Mouse (Mus musculus) limb, embryonic 14.5 days (tissue): ENCODE results near the gene Ccdc88c. TPM values are rescaled to one million over a fixed set of nuclear protein-coding genes. Genes with fewer than 3 reads are reported as not detected.

ENCODE experiments used
- ATAC-seq: fragments of 200-750 bp; cut with Nextera tagmentation; 2 replicates; pipeline ENCODE4 v1.8.0; 2017; ENCODE audit warnings: low read depth, moderate number of reproducible peaks, moderate TSS enrichment; ENCODE audit not compliant: low FRiP score
- DNase-seq: peaks from one replicate; pipeline ENCODE4 v3.0.0-alpha.2; 2015; ENCODE audit warnings: low spot score
- H3K27ac ChIP-seq: fragments of 300-500 bp; sonication (generic); replicated peaks from 2 replicates; pipeline ENCODE4 v1.5.1; 2014; ENCODE audit warnings: low read depth, mild to moderate bottlenecking, low read length, moderate library complexity, mixed read lengths
- H3K27me3 ChIP-seq: fragments of 300-500 bp; sonication (generic); 2 replicates; pipeline ENCODE4 v1.6.1; 2014; ENCODE audit warnings: low read length, mixed read lengths; ENCODE audit not compliant: control insufficient read depth, insufficient read depth
- H3K36me3 ChIP-seq: fragments of 300-500 bp; sonication (generic); 2 replicates; pipeline ENCODE4 v1.6.1; 2014; ENCODE audit warnings: mild to moderate bottlenecking, low read length, moderate library complexity, mixed read lengths; ENCODE audit not compliant: control insufficient read depth, insufficient read depth
- H3K4me1 ChIP-seq: fragments of 300-500 bp; sonication (generic); 2 replicates; pipeline ENCODE4 v1.6.1; 2014; ENCODE audit warnings: antibody characterized with exemption, low read length, mixed read lengths; ENCODE audit not compliant: control insufficient read depth, insufficient read depth
- H3K4me2 ChIP-seq: fragments of 300-500 bp; sonication (generic); replicated peaks from 2 replicates; pipeline ENCODE4 v1.6.1; 2014; ENCODE audit warnings: low read depth, mild to moderate bottlenecking, low read length, moderate library complexity; ENCODE audit not compliant: severe bottlenecking
- H3K4me3 ChIP-seq: fragments of 300-500 bp; sonication (generic); replicated peaks from 2 replicates; pipeline ENCODE4 v1.5.1; 2014; ENCODE audit warnings: low read length
- H3K9ac ChIP-seq: fragments of 300-500 bp; sonication (generic); 2 replicates; pipeline ENCODE4 v1.6.1; 2014; ENCODE audit warnings: mild to moderate bottlenecking, low read depth, low read length, moderate library complexity; ENCODE audit not compliant: severe bottlenecking
- H3K9me3 ChIP-seq: fragments of 300-500 bp; sonication (generic); 2 replicates; pipeline ENCODE4 v1.6.1; 2016; ENCODE audit warnings: low read length; ENCODE audit not compliant: control insufficient read depth
- POLR2A ChIP-seq: fragments of 200-500 bp; IDR thresholded peaks from 2 replicates; pipeline ENCODE4 v1.8.0; 2012; ENCODE audit warnings: inconsistent platforms, mild to moderate bottlenecking, moderate library complexity, borderline replicate concordance; ENCODE audit not compliant: insufficient read depth, insufficient read length; ENCODE audit errors: extremely low read depth
- WGBS: fragments of 180-500 bp; shearing (Covaris S2); extraction: QIAGEN DNeasy Blood & Tissue Kit; methylation state at CpG from one replicate; pipeline ENCODE4 v1.1.7; 2014; 5-methylcytosine and 5-hydroxymethylcytosine counted together
- polyA plus RNA-seq, 2 experiments: library from polyadenylated mRNA; depleted of rRNA in 1 of 2; stranded (reverse) in 1 of 2; unstranded in 1 of 2; fragments of >200 nt; fragmentation: Nextera tagmentation in 1 of 2; extraction: Ambion mirVana in 1 of 2; gene quantifications; 2 replicates each; pipeline versions ENCODE4 v1.2.1 to v1.2.3; 2012 to 2014

Gene Ccdc88c
- polyA plus RNA-seq, 2 experiments: 5.2 to 6.5 TPM

GRCm38 (mm10) chr12:101026518-101026917 is 2.3 kb downstream of the Ccdc88c start:
- DNase-seq: no peak
- H3K4me1 ChIP-seq: peaks cover 14% of the 10 kb centered on the region
- H3K36me3 ChIP-seq: no peaks in the 10 kb centered on the region
- peak overlapping the region; percentile 97; the same call in 1 of the 2 replicates for H3K4me2 ChIP-seq
- H3K27ac ChIP-seq: no peak overlapping the region
- H3K4me3 ChIP-seq: no peak overlapping the region
- peaks cover 26% of the 10 kb centered on the region for H3K27me3 ChIP-seq
- H3K9ac ChIP-seq: no peak overlapping the region
- TF ChIP-seq POLR2A: no peak
- ATAC-seq: no peak
- WGBS: 58% methylated on average over 7 of the region's 7 CpGs
- H3K9me3 ChIP-seq: no peaks in the 10 kb centered on the region

GRCm38 (mm10) chr12:101026025-101026424 is 2.8 kb downstream of the Ccdc88c start:
- ATAC-seq (no peak), DNase-seq (no peak)
- Histone ChIP-seq H3K4me3 (no peak overlapping the region), H3K4me2 (no peak overlapping the region), H3K9me3 (no peaks in the 10 kb centered on the region), H3K27me3 (peaks cover 26% of the 10 kb centered on the region), H3K4me1 (peaks cover 14% of the 10 kb centered on the region), H3K9ac (no peak overlapping the region), H3K36me3 (no peaks in the 10 kb centered on the region), H3K27ac (no peak overlapping the region)
- no peak for TF ChIP-seq POLR2A
- WGBS: 84% methylated on average over 4 of the region's 4 CpGs

GRCm38 (mm10) chr12:101025379-101025778 is 3.5 kb downstream of the Ccdc88c start:
- H3K4me1 ChIP-seq: peaks cover 14% of the 10 kb centered on the region

GRCm38 (mm10) chr12:101024824-101025223 is 4.0 kb downstream of the Ccdc88c start:
- H3K4me3 ChIP-seq: no peak overlapping the region
- no peak for ATAC-seq
- peaks cover 18% of the 10 kb centered on the region for H3K4me1 ChIP-seq
- H3K36me3 ChIP-seq: no peaks in the 10 kb centered on the region
- H3K9ac ChIP-seq: no peak overlapping the region
- H3K9me3 ChIP-seq: no peaks in the 10 kb centered on the region
- no peak for TF ChIP-seq POLR2A
- no peak for DNase-seq
- no peak overlapping the region for H3K4me2 ChIP-seq
- WGBS: 65% methylated on average over 8 of the region's 8 CpGs
- H3K27ac ChIP-seq: no peak overlapping the region
- peaks cover 26% of the 10 kb centered on the region for H3K27me3 ChIP-seq

More at GRCm38 (mm10) chr12:101025379-101025778, 3.5 kb downstream of the Ccdc88c start:
- ATAC-seq (no peak), DNase-seq (no peak)
- 65% methylated on average over 7 of the region's 7 CpGs for WGBS
- Histone ChIP-seq H3K4me3 (no peak overlapping the region), H3K27ac (no peak overlapping the region), H3K27me3 (peaks cover 26% of the 10 kb centered on the region), H3K9ac (no peak overlapping the region), H3K9me3 (no peaks in the 10 kb centered on the region), H3K4me2 (no peak overlapping the region), H3K36me3 (no peaks in the 10 kb centered on the region)
- no peak for TF ChIP-seq POLR2A

GRCm38 (mm10) chr12:101023143-101023542 is 5.7 kb downstream of the Ccdc88c start:
- Histone ChIP-seq H3K9ac (no peak overlapping the region), H3K9me3 (no peaks in the 10 kb centered on the region), H3K27me3 (peaks cover 18% of the 10 kb centered on the region), H3K4me3 (no peak overlapping the region), H3K36me3 (no peaks in the 10 kb centered on the region), H3K4me1 (peaks cover 18% of the 10 kb centered on the region), H3K27ac (no peak overlapping the region), H3K4me2 (no peak overlapping the region)
- 85% methylated on average over 11 of the region's 11 CpGs for WGBS
- no peak for TF ChIP-seq POLR2A
- DNase-seq (no peak), ATAC-seq (no peak)

- H3K27me3 ChIP-seq: 0 out of 2 replicates have a peak, but pooled peaks cover 10% of the 10 kb centered on the region
- ATAC-seq: no peak
- DNase-seq: no peak
- peaks cover 13% of the 10 kb centered on the region for H3K4me1 ChIP-seq
- H3K4me3 ChIP-seq: no peak overlapping the region
- H3K9ac ChIP-seq: no peak overlapping the region
- no peak overlapping the region for H3K4me2 ChIP-seq
- no peaks in the 10 kb centered on the region for H3K36me3 ChIP-seq
- WGBS: 93% methylated on average over 8 of the region's 8 CpGs
- TF ChIP-seq POLR2A: no peak
- no peak overlapping the region for H3K27ac ChIP-seq
- no peaks in the 10 kb centered on the region for H3K9me3 ChIP-seq
Measured at GRCm38 (mm10) chr12:101022353-101022752, 6.5 kb downstream of the Ccdc88c start.
